In genomic region chr5:142549961-142550705, GRCm38 (mm10) we compare ENCODE assay signal across 7 mouse cellular contexts. TPM values are rescaled to one million over a fixed set of nuclear protein-coding genes. Genes with fewer than 3 reads are reported as not detected.
A peak's percentile ranks its signal among the peaks of the same experiment; 100 is the strongest.
DNase-seq lines count a peak whose midpoint lies in the region; ATAC-seq lines count a peak whose summit lies in the region.

No protein-coding gene starts in this region.

- peaks cover 22% of the 10 kb centered on the region for H3K4me1 ChIP-seq in midbrain, embryonic 12.5 days
- H3K4me1 ChIP-seq in stomach, embryonic 15.5 days, result peaks cover 14% of the 10 kb centered on the region

- peak overlapping the region; percentile 55 for H3K4me3 ChIP-seq in midbrain, embryonic 12.5 days
- H3K4me3 ChIP-seq in stomach, embryonic 15.5 days (replicated peaks), result peak overlapping the region; percentile 61

- H3K27ac ChIP-seq in midbrain, embryonic 12.5 days (replicated peaks), result peak overlapping the region; percentile 64
- no peak overlapping the region for H3K27ac ChIP-seq in stomach, embryonic 15.5 days

- intact Hi-C loops in gastrocnemius, postnatal 14 days (cut with DNase I; ENCODE audit: low total_unique reads), result loop anchor here (5.0 kb wide), 1 partner anchor 43 kb away; no protein-coding TSS in a partner anchor
- intact Hi-C loops in left cerebral cortex, postnatal 25 days (cut with DNase I), result loop anchor here (2.0 kb wide), 1 partner anchor 71 kb away; no protein-coding TSS in a partner anchor

- H3K4me2 ChIP-seq in midbrain, embryonic 12.5 days (replicated peaks), result peak overlapping the region; percentile 78
- H3K4me2 ChIP-seq in stomach, embryonic 15.5 days, result peak overlapping the region; percentile 99

- DNase-seq in R1 (ENCODE audit: low read depth, low spot score), result peak; percentile 59
- peak; percentile 79 for DNase-seq in embryo, embryonic 10 days (ENCODE audit: low spot score)
- DNase-seq in gastrocnemius, postnatal 14 days, result peak; percentile 41
- peak; percentile 37 for DNase-seq in hindlimb bud, embryonic 11.5 days (ENCODE audit: extremely low spot score, low read depth, low spot score)
- peak; percentile 64 to 67 for DNase-seq in left cerebral cortex, postnatal 25 days (ENCODE audit: low spot score in 2 of 2)

- no peaks in the 10 kb centered on the region for H3K9me3 ChIP-seq in midbrain, embryonic 12.5 days
- H3K9me3 ChIP-seq in stomach, embryonic 15.5 days, result no peaks in the 10 kb centered on the region

- H3K27me3 ChIP-seq in midbrain, embryonic 12.5 days, result peaks cover 13% of the 10 kb centered on the region; the same call in 1 of the 2 replicates
- peaks cover 6% of the 10 kb centered on the region; the same call in 1 of the 2 replicates for H3K27me3 ChIP-seq in stomach, embryonic 15.5 days (replicated peaks)

- under 1% methylated on average over 28 of the region's 31 CpGs for WGBS in midbrain, embryonic 12.5 days
- 5% methylated on average over 31 of the region's 31 CpGs for WGBS in stomach, embryonic 15.5 days

- H3K36me3 ChIP-seq in midbrain, embryonic 12.5 days, result no peaks in the 10 kb centered on the region
- no peaks in the 10 kb centered on the region for H3K36me3 ChIP-seq in stomach, embryonic 15.5 days

- ATAC-seq in midbrain, embryonic 12.5 days (ENCODE audit: low FRiP score, low read depth), result peak; percentile 62
- ATAC-seq in stomach, embryonic 15.5 days (ENCODE audit: insufficient read depth, low FRiP score, low read depth), result no peak

- peak overlapping the region; percentile 55 for H3K9ac ChIP-seq in midbrain, embryonic 12.5 days (replicated peaks)
- H3K9ac ChIP-seq in stomach, embryonic 15.5 days, result peak overlapping the region; percentile 39; the same call in 1 of the 2 replicates

RNA-seq across cellular contexts. Expression of gene Radil, which starts 0.8 kb away (rescaled TPM):
- total RNA-seq in gastrocnemius, postnatal 14 days (2021), result 1 to 10 TPM; 2.3 to 2.4 TPM
- 10 to 100 TPM; 18.1 to 21.0 TPM for total RNA-seq in left cerebral cortex, postnatal 25 days (2021)
- 5.2 and 8.3 TPM in 2 replicates for polyA plus RNA-seq in midbrain, embryonic 12.5 days (2016; fragmentation: Nextera tagmentation; extraction: Ambion mirVana)
- polyA plus RNA-seq in stomach, embryonic 15.5 days (2015; fragmentation: Nextera tagmentation; extraction: Ambion mirVana), result 2.0 and 2.3 TPM in 2 replicates

RNA-seq across cellular contexts. Expression of gene Papolb, which starts 20.3 kb away (rescaled TPM):
- under 1 TPM; 0.10 to 0.18 TPM for total RNA-seq in gastrocnemius, postnatal 14 days (2021)
- total RNA-seq in left cerebral cortex, postnatal 25 days (2021), result 1 to 10 TPM in 1 of 2 experiments, under 1 TPM in 1; 0.69 to 1.0 TPM
- polyA plus RNA-seq in midbrain, embryonic 12.5 days (2016; fragmentation: Nextera tagmentation; extraction: Ambion mirVana), result 0.29 TPM in 2 replicates
- polyA plus RNA-seq in stomach, embryonic 15.5 days (2015; fragmentation: Nextera tagmentation; extraction: Ambion mirVana), result 0.05 and 0.06 TPM in 2 replicates

RNA-seq across cellular contexts. Expression of gene Mmd2, which starts 58.5 kb away (rescaled TPM):
- total RNA-seq in gastrocnemius, postnatal 14 days (2021), result under 1 TPM in 1 of 2 experiments, not detected in 1; 0.27 TPM
- 100 to 1,000 TPM; 110 to 118 TPM for total RNA-seq in left cerebral cortex, postnatal 25 days (2021)
- 10.4 and 11.4 TPM in 2 replicates for polyA plus RNA-seq in midbrain, embryonic 12.5 days (2016; fragmentation: Nextera tagmentation; extraction: Ambion mirVana)
- polyA plus RNA-seq in stomach, embryonic 15.5 days (2015; fragmentation: Nextera tagmentation; extraction: Ambion mirVana), result 3.6 and 4.2 TPM in 2 replicates

Comparison
In these comparisons a context has a peak if more than half of its experiments do, and no peak if none do; other contexts are left out.
1. RNA of gene Radil, which starts 0.8 kb away (total RNA-seq): 18.1 to 21.0 TPM in left cerebral cortex, postnatal 25 days; 2.3 to 2.4 TPM in gastrocnemius, postnatal 14 days; every median in the first group is over 4 times any median in the second.
2. RNA of gene Mmd2, which starts 58.5 kb away (total RNA-seq): 110 to 118 TPM in left cerebral cortex, postnatal 25 days; 0.27 TPM in gastrocnemius, postnatal 14 days; every median in the first group is over 10 times any median in the second.
3. Peak in every context shown above with its lines, with median percentiles within 50 percentile points of each other: DNase-seq.